Mouse (Mus musculus): Measurements from ENCODE around the gene Phb2.

GRCm38 (mm10) chr6:124758849-124759232, 46.7 kb downstream of the Phb2 start:
- no peak for TF ChIP-seq CTCF (conservative IDR thresholded peaks at IDR 0.05; ENCODE audit: insufficient read depth, insufficient read length, low read depth, low read length)
- TF ChIP-seq POLR2A (IDR thresholded peaks at IDR 0.05; ENCODE audit: low read depth, low read length): no peak

Measured in kidney, adult 2 months (tissue).